Mouse (Mus musculus) layer of hippocampus, postnatal 14 days (tissue): ENCODE measurements around the gene BC034090. TPM values are rescaled to one million over a fixed set of nuclear protein-coding genes. Genes with fewer than 3 reads are reported as not detected.
A peak's percentile ranks its signal among the peaks of the same experiment; 100 is the strongest.

Source experiments
- DNase-seq, 2 experiments: peaks; one replicate each; pipeline ENCODE4 v3.0.0; 2021 to 2022; ENCODE audit warnings: low spot score in 2 of 2, mixed read lengths in 1 of 2
- total RNA-seq, 2 experiments: library from RNA; stranded (reverse); gene quantifications; 2 replicates each; pipeline ENCODE4 v1.2.3; 2021

The BC034090 gene
- total RNA-seq, 2 experiments from 2014 or later: 6.7 to 8.3 TPM

GRCm38 (mm10) chr1:155216844-155217243 is 27.4 kb downstream of the BC034090 start:
- no peak for DNase-seq

- DNase-seq: no peak
These were observed 27.9 kb downstream of the BC034090 start for GRCm38 (mm10) chr1:155216313-155216712.

DNA sequence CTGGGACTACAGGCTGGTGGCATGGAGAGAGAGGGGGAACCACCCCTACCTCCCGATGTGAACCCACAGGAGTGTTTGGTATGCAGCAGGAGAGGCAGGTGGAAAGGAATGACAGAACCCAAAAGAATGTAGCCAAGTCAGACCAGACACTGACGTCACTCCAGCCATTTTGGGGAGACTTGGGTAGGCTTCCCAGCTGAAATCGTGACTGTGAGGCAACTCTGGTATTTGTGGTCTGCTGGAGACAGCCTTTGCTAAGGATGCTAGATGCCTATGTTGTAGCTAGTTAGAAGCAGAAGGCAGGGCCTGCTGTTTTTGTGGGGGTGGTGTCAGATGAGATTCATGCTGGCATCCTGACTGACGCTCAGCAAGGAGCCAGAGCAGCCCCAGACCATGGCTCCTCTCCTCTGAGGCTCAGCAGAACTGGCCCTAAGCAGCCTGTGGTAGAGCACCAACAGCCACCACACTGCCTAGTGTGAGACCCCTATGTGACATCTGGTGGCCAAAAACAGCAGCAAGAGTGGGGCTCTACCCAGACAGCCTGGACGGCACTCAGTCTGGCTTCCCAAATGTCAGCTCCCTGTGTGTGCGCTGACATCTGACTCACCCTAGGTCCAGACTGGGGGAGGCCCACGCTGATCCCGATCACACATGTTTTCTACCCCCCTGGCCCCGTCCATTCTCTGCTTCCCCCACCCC is 29.0 kb downstream of the BC034090 start:
- peak in 1 of 2 experiments; percentile 72 for DNase-seq

GRCm38 (mm10) chr1:155213912-155214311 is 30.3 kb downstream of the BC034090 start:
- DNase-seq: no peak

- no peak for DNase-seq
These were observed 31.1 kb downstream of the BC034090 start for GRCm38 (mm10) chr1:155212936-155213774.

GRCm38 (mm10) chr1:155212493-155212892 is 31.8 kb downstream of the BC034090 start:
- DNase-seq: no peak

GRCm38 (mm10) chr1:155212081-155212480 is 32.2 kb downstream of the BC034090 start:
- DNase-seq: no peak

DNA sequence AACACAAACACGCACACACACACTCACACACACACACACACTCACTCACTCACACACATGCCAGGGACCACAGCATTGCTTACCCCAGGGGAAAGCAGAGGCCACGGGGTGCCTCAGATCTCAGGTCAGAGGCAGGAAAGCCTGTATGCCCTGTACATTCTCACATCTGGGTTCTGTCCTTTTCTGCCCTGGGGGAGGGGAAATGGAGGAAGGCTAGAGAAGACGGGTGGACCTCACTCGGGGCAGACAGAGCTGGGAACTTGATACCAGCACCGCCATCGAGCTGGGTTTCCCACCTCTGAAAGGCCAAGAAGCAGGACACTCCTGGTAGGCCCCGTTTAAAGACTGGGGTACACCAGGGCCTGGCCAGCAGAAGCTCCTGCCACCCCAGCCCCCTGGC is 33.2 kb downstream of the BC034090 start:
- DNase-seq: no peak

DNA sequence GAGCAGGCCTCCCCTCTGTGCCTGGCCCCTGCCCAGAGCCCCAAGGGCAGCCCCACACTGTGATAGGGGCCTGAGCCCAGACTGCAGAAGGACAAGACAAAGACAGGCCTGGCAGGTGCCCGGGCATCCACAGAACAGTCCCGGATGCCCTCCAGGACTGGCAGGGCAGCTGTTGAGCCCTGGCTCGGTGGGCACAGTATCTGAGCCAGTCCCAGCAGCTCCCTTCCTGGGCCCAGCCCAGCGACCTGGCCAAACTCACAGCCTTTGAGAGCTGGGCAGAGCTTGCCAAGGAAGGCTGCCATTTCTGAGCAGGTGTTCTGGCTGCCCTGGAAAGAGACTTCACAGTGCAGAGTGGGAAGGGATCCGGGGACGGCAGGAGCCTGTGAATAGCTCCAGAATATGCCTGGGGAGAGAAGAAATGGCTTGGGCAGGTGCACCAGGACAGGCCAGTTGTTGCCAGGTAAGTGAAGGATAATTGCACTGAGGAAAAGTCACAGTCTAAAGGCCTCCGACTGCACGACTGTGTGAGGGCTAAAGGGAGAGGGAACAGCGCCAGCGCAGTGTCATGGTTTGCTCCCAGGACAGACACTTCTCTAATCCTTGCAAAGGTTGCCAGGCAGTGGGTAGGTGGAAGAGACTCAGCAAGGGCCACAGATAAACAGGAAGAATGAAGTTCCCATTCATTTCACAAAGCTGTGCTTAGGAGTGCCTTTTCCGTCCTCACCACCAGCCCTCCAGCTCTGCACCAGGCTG is 34.1 kb downstream of the BC034090 start:
- no peak for DNase-seq

- no peak for DNase-seq
These were observed 36.4 kb downstream of the BC034090 start for GRCm38 (mm10) chr1:155207859-155208258.

DNA sequence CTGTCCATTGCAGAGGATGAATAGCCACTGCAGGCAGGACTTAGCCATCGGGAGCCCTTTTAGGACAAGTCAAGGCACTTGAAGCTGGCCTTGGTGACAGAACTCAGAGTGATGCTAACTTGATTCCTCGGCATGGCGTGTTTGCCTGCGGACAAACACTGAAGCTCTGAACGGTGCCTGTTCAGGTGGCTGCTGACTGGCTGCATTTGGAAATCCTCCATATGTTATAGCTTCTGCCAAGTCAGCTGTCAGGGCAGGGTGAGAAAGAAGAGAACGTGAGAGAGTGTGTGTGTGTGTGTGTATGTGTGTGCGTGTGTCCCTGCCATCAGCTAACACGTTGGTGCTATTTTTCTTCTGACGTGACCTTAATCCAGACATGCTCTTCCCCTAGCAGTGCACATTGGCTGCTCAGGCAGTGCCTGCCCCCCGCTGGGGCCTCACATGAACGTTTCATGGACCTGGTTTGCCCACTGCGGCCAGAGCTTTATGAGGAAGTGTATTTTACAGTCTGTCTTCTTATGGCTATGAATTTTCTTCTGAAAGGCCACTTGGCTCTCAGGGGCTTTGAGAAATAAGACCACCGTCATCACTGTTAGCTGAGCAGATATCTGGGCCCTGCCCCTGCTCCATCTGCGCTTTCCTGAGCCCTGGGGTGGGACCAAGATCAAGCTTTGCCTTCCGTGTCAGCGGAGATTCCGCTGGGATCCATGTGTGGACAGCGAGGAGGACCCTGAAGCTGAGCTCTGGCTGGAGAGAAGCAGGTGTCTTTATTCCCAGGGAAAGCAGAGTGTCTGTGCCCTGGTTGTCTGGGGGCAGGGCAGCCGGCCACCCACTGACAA is 38.2 kb downstream of the BC034090 start:
- no peak for DNase-seq

GRCm38 (mm10) chr1:155205311-155205710 is 38.9 kb downstream of the BC034090 start:
- DNase-seq: no peak

- DNase-seq: peak in 1 of 2 experiments; percentile 91
These were observed 39.6 kb downstream of the BC034090 start for GRCm38 (mm10) chr1:155204560-155205162.

DNA sequence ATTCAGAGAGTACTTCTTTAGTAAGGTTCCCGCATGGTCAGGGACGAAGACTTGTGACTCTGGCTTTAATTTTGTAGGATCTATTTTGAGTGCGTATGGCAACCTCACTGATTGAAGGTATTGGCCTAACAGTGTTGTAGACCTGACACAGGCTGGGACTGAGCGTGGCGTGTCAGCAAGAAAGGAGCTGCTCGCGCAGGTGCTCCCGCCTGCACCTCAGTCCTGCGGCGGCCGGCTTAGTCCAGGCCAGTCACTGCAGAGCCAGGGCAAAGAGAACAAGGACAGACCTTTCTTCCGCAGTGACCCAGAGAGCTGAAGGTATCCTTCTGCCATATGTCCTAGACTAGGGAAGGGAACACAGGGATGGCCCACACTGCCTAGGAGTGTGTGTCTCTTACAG is 40.3 kb downstream of the BC034090 start:
- no peak for DNase-seq

GRCm38 (mm10) chr1:155203101-155203500 is 41.1 kb downstream of the BC034090 start:
- no peak for DNase-seq

GRCm38 (mm10) chr1:155202472-155202871 is 41.8 kb downstream of the BC034090 start:
- no peak for DNase-seq

- no peak for DNase-seq
These were observed 42.3 kb downstream of the BC034090 start for GRCm38 (mm10) chr1:155201914-155202313.

- no peak for DNase-seq
These were observed 42.8 kb downstream of the BC034090 start for GRCm38 (mm10) chr1:155201373-155201879.

GRCm38 (mm10) chr1:155200967-155201366 is 43.3 kb downstream of the BC034090 start:
- DNase-seq: no peak

DNA sequence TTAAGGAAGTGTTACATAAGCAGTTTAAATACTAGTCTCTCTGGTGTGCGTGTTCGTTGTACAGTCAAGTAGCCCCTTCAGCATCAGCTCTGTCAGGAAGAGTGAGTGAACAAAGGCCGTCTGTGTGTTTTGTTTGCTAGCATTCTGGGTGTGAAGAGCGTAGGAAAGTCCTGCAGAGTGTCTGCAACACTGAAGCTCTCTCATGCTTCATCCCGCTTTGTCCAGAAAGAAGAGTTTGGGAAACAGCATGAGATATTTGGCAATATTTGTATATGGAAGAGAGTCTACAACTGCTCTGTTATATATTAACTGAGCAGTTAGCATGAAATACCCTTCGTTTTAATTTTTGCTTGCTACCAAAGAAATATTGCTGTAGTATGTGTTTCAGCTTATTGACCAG is 44.7 kb downstream of the BC034090 start:
- DNase-seq: no peak
